Mouse (Mus musculus) liver, embryonic 16.5 days (tissue): Measurements from ENCODE around the gene Pdlim1. TPM values are rescaled to one million over a fixed set of nuclear protein-coding genes. Genes with fewer than 3 reads are reported as not detected.
"Not testable (repeated sequence)": the region's sequence is repeated elsewhere in the genome, so short reads cannot be mapped to it uniquely, and the experiment has no call there.

Source experiments
- ATAC-seq: fragments of 200-750 bp; cut with Nextera tagmentation; 2 replicates; pipeline ENCODE4 v1.8.0; 2017; ENCODE audit warnings: low read depth, mild to moderate bottlenecking, moderate number of reproducible peaks, moderate library complexity
- H3K27ac ChIP-seq: fragments of 300-500 bp; sonication (generic); 2 replicates; pipeline ENCODE4 v1.5.1; 2014; ENCODE audit warnings: mild to moderate bottlenecking, low read length
- H3K27me3 ChIP-seq: fragments of 300-500 bp; sonication (generic); 2 replicates; pipeline ENCODE4 v1.6.1; 2014; ENCODE audit warnings: low read depth, low read length, mixed read lengths; ENCODE audit not compliant: control insufficient read depth, insufficient read depth
- H3K36me3 ChIP-seq: fragments of 300-500 bp; sonication (generic); 2 replicates; pipeline ENCODE4 v1.6.1; 2014; ENCODE audit warnings: mild to moderate bottlenecking; ENCODE audit not compliant: control insufficient read depth, insufficient read depth
- H3K4me1 ChIP-seq: fragments of 300-500 bp; sonication (generic); 2 replicates; pipeline ENCODE4 v1.6.1; 2014; ENCODE audit warnings: low read depth, low read length, mixed read lengths; ENCODE audit not compliant: control insufficient read depth
- H3K4me2 ChIP-seq: fragments of 300-500 bp; sonication (generic); 2 replicates; pipeline ENCODE4 v1.6.1; 2014; ENCODE audit warnings: low read depth, low read length, mixed read lengths
- H3K4me3 ChIP-seq: fragments of 300-500 bp; sonication (generic); 2 replicates; pipeline ENCODE4 v1.5.1; 2014; ENCODE audit warnings: low read depth, mild to moderate bottlenecking, low read length
- H3K9ac ChIP-seq: fragments of 300-500 bp; sonication (generic); 2 replicates; pipeline ENCODE4 v1.6.1; 2014; ENCODE audit warnings: low read depth, low read length
- H3K9me3 ChIP-seq: fragments of 300-500 bp; sonication (generic); replicated peaks from 2 replicates; pipeline ENCODE4 v1.6.1; 2016; ENCODE audit warnings: low read length; ENCODE audit not compliant: control insufficient read depth
- WGBS: fragments of 180-500 bp; shearing (Covaris S2); extraction: QIAGEN DNeasy Blood & Tissue Kit; methylation state at CpG from one replicate; pipeline ENCODE4 v1.1.7; 2014; ENCODE audit not compliant: insufficient replicate concordance; 5-methylcytosine and 5-hydroxymethylcytosine counted together
- polyA plus RNA-seq: library from polyadenylated mRNA; unstranded; fragments of >200 nt; fragmentation: Nextera tagmentation; extraction: Ambion mirVana; gene quantifications from 2 replicates; pipeline ENCODE4 v1.2.1, GENCODE M21; 2015

The Pdlim1 gene
- polyA plus RNA-seq, 1 experiment from 2014 or later = 70.4 TPM

DNA sequence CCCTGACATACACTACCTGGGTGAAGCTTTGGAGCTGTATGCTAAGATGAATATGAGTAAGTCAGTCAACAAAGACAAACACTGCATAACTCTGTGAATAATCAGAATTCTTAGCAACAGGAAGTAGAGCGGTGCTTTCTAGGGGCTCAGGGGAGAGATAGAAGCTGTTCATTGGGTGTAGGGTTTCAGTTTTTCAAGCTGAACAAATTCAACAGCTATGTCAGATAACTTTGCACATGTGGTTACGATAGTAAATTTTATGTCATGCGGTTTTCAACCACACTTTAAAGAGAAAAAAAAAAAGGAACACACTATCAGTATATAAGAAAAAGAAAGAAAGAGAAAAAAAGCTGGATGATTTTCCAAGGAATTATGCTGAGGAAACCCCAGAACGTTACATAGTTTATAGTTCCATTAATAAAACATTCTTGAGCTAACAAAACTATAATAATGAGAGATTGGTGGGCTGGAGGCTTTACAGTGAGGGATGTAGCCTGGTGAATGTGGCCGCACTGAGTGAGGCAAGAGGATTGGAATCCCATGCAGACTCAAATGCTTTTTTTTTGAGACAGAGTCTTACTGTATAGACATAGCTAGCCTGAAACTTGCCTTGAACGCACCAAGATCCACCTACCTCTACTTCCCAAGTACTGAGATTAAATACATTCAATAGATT, 33.3 kb downstream of the Pdlim1 start:
- no peaks in the 10 kb centered on the region for H3K4me1 ChIP-seq
- no peak overlapping the region for H3K4me2 ChIP-seq
- H3K27me3 ChIP-seq = no peaks in the 10 kb centered on the region
- ATAC-seq = no peak
- H3K36me3 ChIP-seq = no peaks in the 10 kb centered on the region
- H3K27ac ChIP-seq = no peak overlapping the region
- WGBS = 59% methylated on average over 6 of the region's 6 CpGs
- no peak overlapping the region for H3K4me3 ChIP-seq
- H3K9me3 ChIP-seq = no peaks in the 10 kb centered on the region
- H3K9ac ChIP-seq = no peak overlapping the region

DNA sequence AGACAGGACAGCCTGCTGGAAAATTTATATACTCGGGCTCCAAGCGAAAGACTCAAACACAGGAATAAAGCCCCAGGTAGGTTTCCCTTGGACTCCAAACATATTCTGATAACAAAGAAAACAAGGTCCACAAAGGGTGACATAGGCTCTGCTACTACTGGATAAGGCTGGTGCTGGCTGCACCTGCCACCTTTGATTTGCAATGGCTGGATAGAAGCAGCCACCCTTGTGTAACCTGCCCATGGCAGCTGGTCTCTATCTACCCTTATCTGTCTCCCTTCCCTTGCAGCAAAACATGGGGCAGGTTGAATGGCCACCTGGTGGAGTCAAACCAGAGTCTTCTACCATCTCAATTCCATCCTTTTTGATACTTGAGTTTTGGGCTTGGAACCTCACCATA, 39.1 kb downstream of the Pdlim1 start:
- no peak overlapping the region for H3K27ac ChIP-seq
- H3K4me1 ChIP-seq = no peaks in the 10 kb centered on the region
- H3K4me3 ChIP-seq = no peak overlapping the region
- 0 out of 2 replicates have a peak, but pooled peaks have one; percentile 27 for ATAC-seq
- H3K27me3 ChIP-seq = no peaks in the 10 kb centered on the region
- peaks cover 4% of the 10 kb centered on the region for H3K36me3 ChIP-seq
- WGBS = 71% methylated on average over 2 of the region's 2 CpGs
- no peak overlapping the region for H3K9ac ChIP-seq
- no peaks in the 10 kb centered on the region for H3K9me3 ChIP-seq
- H3K4me2 ChIP-seq = no peak overlapping the region

DNA sequence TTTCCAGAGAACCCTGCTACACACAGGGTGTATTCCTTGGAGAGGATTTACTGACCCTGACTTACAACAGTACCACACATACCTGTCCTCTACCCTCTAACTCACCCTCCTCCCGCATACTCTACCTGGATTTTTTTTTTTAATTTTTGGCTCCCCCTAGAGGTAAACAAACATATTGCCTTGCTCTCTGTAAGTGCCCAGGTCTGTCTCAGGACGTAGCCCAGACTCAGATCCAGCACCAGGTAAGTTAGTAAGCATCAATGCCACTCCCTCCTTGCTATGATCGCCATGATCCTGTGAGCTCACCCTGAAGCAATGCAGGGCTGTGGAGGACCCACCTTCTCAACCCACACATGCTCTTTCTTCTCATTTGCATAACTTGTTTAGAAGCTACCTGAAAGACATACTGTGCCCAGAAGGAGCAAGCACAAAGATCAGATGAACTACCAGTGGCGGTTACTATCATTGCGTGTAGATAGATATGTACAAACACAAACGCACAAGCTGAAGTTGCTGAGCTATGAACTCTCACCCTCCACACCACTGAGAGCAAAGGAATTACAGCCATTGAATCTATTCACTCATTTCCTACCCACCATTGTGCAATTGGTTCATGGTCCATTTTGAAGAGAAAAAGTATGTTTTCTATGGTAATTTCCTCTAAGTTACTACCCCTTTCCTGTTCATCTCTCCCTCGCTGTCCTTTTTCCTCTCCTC, 39.7 kb downstream of the Pdlim1 start:
- 0 out of 2 replicates have a peak, but pooled peaks have one; percentile 19 for ATAC-seq
- no peaks in the 10 kb centered on the region for H3K27me3 ChIP-seq
- no peak overlapping the region for H3K4me3 ChIP-seq
- peaks cover 4% of the 10 kb centered on the region for H3K36me3 ChIP-seq
- no peak overlapping the region for H3K4me2 ChIP-seq
- 62% methylated on average over 7 of the region's 7 CpGs for WGBS
- H3K4me1 ChIP-seq = no peaks in the 10 kb centered on the region
- no peak overlapping the region for H3K27ac ChIP-seq
- no peak overlapping the region for H3K9ac ChIP-seq
- no peaks in the 10 kb centered on the region for H3K9me3 ChIP-seq

DNA sequence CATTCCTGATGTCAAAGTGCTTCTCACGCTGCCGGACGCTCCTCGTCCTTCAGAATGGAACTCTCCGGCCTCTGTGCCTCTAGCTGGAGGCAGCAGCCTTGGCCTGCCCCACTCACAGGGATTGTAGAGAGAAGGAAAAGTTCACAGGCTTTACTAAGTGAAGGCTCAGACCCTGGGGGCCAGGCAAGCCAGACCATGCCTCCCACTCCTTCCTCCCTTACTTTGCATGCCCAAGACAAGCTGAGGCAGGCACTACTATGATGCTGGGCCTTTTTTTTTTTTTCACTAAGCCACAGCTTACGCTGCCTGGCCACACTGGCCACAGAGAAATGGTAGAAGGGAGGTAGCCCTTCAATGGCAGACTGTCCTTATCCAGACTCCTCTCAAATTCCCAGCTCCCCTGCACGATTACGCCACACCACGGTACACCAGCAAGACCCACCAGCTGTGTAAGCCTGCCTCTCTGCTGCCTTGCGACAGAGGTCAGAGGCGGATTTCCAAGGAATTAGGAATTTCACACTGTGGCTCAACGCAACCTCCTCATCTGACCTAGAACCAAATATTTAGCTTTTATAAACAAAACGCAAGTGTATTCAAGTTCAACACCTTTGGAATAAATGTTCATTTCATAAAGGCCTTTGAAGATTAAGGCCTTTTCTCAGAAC, 40.4 kb downstream of the Pdlim1 start:
- H3K9me3 ChIP-seq = no peaks in the 10 kb centered on the region
- peaks cover 4% of the 10 kb centered on the region for H3K36me3 ChIP-seq
- no peak overlapping the region for H3K27ac ChIP-seq
- ATAC-seq = no peak
- H3K9ac ChIP-seq = no peak overlapping the region
- H3K4me2 ChIP-seq = no peak overlapping the region
- H3K27me3 ChIP-seq = no peaks in the 10 kb centered on the region
- no peaks in the 10 kb centered on the region for H3K4me1 ChIP-seq
- WGBS = 78% methylated on average over 13 of the region's 13 CpGs
- no peak overlapping the region for H3K4me3 ChIP-seq

DNA sequence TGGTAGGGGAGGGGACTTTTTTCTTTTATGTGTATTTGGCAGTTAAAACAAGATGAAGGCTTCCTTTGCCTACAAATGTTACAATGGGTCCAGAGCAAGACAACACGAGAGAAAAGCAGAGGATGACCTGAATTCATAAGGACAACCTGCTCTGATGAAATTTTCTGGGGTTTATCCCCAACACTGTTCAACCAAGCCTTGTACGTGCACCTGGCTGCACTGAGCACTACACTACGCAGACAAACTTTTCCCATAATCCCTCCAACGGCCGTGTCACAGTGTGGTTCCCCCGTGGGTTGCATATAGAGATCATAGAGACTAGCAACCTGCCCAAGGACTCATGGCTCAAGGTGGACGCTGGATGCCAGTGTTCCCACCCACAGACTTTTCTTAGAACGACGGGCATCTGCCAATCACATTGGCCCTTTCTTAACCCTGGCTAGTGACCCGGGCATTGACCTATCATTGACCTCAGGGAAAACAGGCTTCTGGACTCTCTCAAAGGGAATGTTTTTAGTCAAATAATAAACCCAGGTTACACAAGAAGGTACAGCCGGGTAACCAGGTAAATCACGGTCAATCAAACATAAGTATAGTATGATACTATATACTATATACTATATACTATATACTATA, 45.0 kb downstream of the Pdlim1 start:
- H3K9ac ChIP-seq = no peak overlapping the region
- H3K4me2 ChIP-seq = no peak overlapping the region
- H3K36me3 ChIP-seq = peaks cover 4% of the 10 kb centered on the region
- no peaks in the 10 kb centered on the region for H3K9me3 ChIP-seq
- ATAC-seq = peak; percentile 74
- 70% methylated on average over 12 of the region's 12 CpGs for WGBS
- no peak overlapping the region for H3K4me3 ChIP-seq
- no peaks in the 10 kb centered on the region for H3K4me1 ChIP-seq
- no peak overlapping the region for H3K27ac ChIP-seq
- no peaks in the 10 kb centered on the region for H3K27me3 ChIP-seq

DNA sequence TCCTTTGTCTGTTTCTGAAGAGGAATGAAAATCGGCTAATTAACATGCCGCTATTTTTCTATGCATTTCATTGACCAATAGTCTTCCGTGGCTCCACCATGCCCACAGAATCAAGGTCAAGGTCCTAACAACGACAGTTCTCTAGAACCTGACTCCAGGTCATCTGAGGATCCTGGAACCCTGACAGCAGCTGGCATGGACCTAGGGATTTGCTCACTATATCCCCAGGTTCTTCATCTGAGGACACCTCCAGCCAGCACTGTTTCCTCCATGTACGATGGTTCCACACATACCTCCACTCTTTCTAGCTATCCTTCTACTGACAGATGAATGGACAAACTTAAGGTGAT, 45.9 kb downstream of the Pdlim1 start:
- no peaks in the 10 kb centered on the region for H3K27me3 ChIP-seq
- no peak overlapping the region for H3K9ac ChIP-seq
- H3K9me3 ChIP-seq = no peaks in the 10 kb centered on the region
- WGBS = 71% methylated on average over 5 of the region's 5 CpGs
- no peaks in the 10 kb centered on the region for H3K4me1 ChIP-seq
- ATAC-seq = no peak
- H3K4me2 ChIP-seq = no peak overlapping the region
- H3K4me3 ChIP-seq = no peak overlapping the region
- H3K27ac ChIP-seq = no peak overlapping the region
- H3K36me3 ChIP-seq = peaks cover 4% of the 10 kb centered on the region

DNA sequence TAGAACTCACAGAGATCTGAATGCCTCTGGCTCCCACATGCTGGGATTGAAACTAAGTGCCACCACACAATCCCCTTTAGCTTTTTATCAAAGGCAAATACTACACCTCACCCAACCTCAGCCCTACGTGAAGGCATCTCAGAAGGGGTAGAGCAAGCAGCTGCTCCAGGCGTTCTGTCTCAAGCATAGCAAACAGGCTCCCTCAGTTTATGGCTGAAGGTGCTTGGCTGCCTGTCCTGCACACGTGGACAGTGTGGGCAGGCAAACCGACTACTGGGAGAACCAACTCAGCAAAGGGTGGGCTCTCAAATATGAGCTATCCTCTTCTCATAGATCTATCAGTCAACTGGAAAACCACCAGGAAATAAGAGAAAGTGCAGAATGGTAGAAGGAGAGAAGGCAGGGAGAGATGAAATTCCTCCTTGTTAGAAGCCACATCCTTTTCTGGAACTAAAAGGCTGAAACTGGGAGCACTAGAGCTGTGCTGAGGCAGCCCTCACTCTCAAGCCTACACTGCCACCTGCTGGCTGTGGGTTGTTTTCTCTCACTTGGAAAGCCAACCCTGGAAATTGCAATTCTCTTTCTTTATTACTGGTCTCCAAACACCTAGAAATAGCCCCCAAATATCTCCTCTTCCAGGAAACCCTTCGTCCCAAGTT, 46.4 kb downstream of the Pdlim1 start:
- no peaks in the 10 kb centered on the region for H3K9me3 ChIP-seq
- ATAC-seq = no peak
- no peaks in the 10 kb centered on the region for H3K27me3 ChIP-seq
- no peaks in the 10 kb centered on the region for H3K4me1 ChIP-seq
- H3K4me2 ChIP-seq = no peak overlapping the region
- no peak overlapping the region for H3K4me3 ChIP-seq
- peaks cover 4% of the 10 kb centered on the region for H3K36me3 ChIP-seq
- 61% methylated on average over 5 of the region's 5 CpGs for WGBS
- H3K9ac ChIP-seq = no peak overlapping the region
- H3K27ac ChIP-seq = no peak overlapping the region

DNA sequence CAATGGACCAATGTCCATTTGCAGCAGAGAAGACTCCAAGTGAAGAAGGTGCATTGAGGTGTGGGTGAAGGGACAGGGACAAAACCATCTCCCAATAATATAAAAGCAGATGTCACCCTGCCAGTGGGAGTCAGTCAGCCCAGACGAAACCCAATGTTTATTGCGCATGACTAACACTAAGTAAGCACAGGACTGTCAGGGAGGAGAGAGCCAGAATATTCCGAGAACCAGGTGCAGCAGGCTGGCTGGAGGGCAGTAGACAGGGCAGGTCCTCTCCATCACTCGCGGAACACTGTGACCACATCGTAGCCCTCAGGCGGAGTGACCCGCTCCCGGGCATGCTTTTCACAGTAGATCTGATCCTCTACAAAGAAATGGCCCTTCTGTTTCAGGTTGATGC, 49.3 kb downstream of the Pdlim1 start:
- H3K4me3 ChIP-seq, H3K9me3 ChIP-seq, H3K27ac ChIP-seq, H3K36me3 ChIP-seq, H3K9ac ChIP-seq, ATAC-seq, H3K4me1 ChIP-seq, H3K4me2 ChIP-seq, H3K27me3 ChIP-seq: not testable (repeated sequence)
- 80% methylated on average over 9 of the region's 9 CpGs for WGBS
